Mouse (Mus musculus) brain, embryonic 14.5 days (tissue): ENCODE results near the gene Kif7.

Experiments used
- CTCF ChIP-seq: fragments of 200-500 bp; IDR thresholded peaks from 2 replicates; pipeline ENCODE4 v1.5.1; 2012; ENCODE audit warnings: inconsistent platforms, mild to moderate bottlenecking, moderate library complexity, borderline replicate concordance; ENCODE audit not compliant: insufficient read depth, insufficient read length; ENCODE audit errors: extremely low read depth
- POLR2A ChIP-seq: fragments of 200-500 bp; IDR thresholded peaks from 2 replicates; pipeline ENCODE4 v1.6.1; 2012; ENCODE audit warnings: mild to moderate bottlenecking, inconsistent platforms, borderline replicate concordance; ENCODE audit not compliant: poor library complexity, insufficient read depth, insufficient read length, severe bottlenecking; ENCODE audit errors: extremely low read depth

DNA sequence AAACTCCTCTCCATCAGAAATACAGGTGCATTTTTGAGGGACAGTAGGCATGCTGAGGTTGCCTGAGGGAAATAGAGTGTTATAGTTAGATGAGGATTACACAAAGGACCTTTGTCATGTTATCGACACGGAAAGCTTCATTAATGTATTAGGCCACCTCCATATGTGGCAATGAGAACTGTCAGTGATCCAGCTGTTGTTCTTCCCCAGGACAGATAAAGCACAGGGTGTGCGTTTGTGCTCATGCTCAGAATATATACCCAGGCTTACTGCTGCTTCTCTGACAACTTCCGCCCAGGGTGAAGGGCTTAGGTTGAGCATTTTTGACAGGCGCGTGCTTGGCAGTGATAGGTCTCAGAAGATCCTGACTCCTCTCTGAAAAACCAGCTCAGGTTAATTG, 34.0 kb upstream of the Kif7 start:
- no peak for TF ChIP-seq CTCF
- TF ChIP-seq POLR2A = no peak
